Mouse (Mus musculus): ENCODE data around the gene Esrp2. TPM values are rescaled to one million over a fixed set of nuclear protein-coding genes. Genes with fewer than 3 reads are reported as not detected.

The Esrp2 gene
- polyA plus RNA-seq, 1 experiment from 2014 or later = 0.42 TPM

GRCm38 (mm10) chr8:106137906-106138477, 1.2 kb upstream of the Esrp2 start:
- peaks cover 17% of the 10 kb centered on the region for H3K4me1 ChIP-seq (replicated peaks; ENCODE audit: control insufficient read depth, insufficient read depth, low read length)
- H3K4me2 ChIP-seq (ENCODE audit: low read length) = peak overlapping the region; percentile 70
- WGBS = under 1% methylated on average over 24 of the region's 24 CpGs
- peak overlapping the region; percentile 40 for H3K9ac ChIP-seq (replicated peaks; ENCODE audit: low read depth, low read length)
- no peaks in the 10 kb centered on the region for H3K9me3 ChIP-seq (ENCODE audit: control insufficient read depth, low read length)
- no peak overlapping the region for H3K27ac ChIP-seq (ENCODE audit: low read length)
- ATAC-seq = no peak
- H3K4me3 ChIP-seq (replicated peaks; ENCODE audit: low read length) = peak overlapping the region; percentile 45
- H3K36me3 ChIP-seq (ENCODE audit: control insufficient read depth, insufficient read depth) = no peaks in the 10 kb centered on the region
- H3K27me3 ChIP-seq (replicated peaks; ENCODE audit: control insufficient read depth, insufficient read depth, low read length) = peaks cover 53% of the 10 kb centered on the region

- H3K4me2 ChIP-seq (ENCODE audit: low read length) = peak overlapping the region; percentile 70
- peaks cover 17% of the 10 kb centered on the region for H3K4me1 ChIP-seq (replicated peaks; ENCODE audit: control insufficient read depth, insufficient read depth, low read length)
- H3K36me3 ChIP-seq (ENCODE audit: control insufficient read depth, insufficient read depth) = no peaks in the 10 kb centered on the region
- WGBS = 4% methylated on average over 22 of the region's 22 CpGs
- no peak overlapping the region for H3K27ac ChIP-seq (ENCODE audit: low read length)
- ATAC-seq = no peak
- H3K27me3 ChIP-seq (replicated peaks; ENCODE audit: control insufficient read depth, insufficient read depth, low read length) = peaks cover 53% of the 10 kb centered on the region
- H3K9ac ChIP-seq (replicated peaks; ENCODE audit: low read depth, low read length) = peak overlapping the region; percentile 48; the same call in 1 of the 2 replicates
- no peaks in the 10 kb centered on the region for H3K9me3 ChIP-seq (ENCODE audit: control insufficient read depth, low read length)
- peak overlapping the region; percentile 45 for H3K4me3 ChIP-seq (replicated peaks; ENCODE audit: low read length)
Measured at GRCm38 (mm10) chr8:106137218-106137905, 588 bp upstream of the Esrp2 start.

GRCm38 (mm10) chr8:106135672-106136071, 1.1 kb downstream of the Esrp2 start:
- H3K4me2 ChIP-seq (ENCODE audit: low read length) = no peak overlapping the region
- H3K9me3 ChIP-seq (ENCODE audit: control insufficient read depth, low read length) = no peaks in the 10 kb centered on the region
- peaks cover 53% of the 10 kb centered on the region for H3K27me3 ChIP-seq (replicated peaks; ENCODE audit: control insufficient read depth, insufficient read depth, low read length)
- ATAC-seq = no peak
- H3K4me1 ChIP-seq (replicated peaks; ENCODE audit: control insufficient read depth, insufficient read depth, low read length) = peaks cover 17% of the 10 kb centered on the region
- no peaks in the 10 kb centered on the region for H3K36me3 ChIP-seq (ENCODE audit: control insufficient read depth, insufficient read depth)
- H3K4me3 ChIP-seq (replicated peaks; ENCODE audit: low read length) = peak overlapping the region; percentile 34; the same call in 1 of the 2 replicates
- no peak overlapping the region for H3K9ac ChIP-seq (replicated peaks; ENCODE audit: low read depth, low read length)
- 8% methylated on average over 19 of the region's 19 CpGs for WGBS
- no peak overlapping the region for H3K27ac ChIP-seq (ENCODE audit: low read length)

GRCm38 (mm10) chr8:106134751-106135571, 1.8 kb downstream of the Esrp2 start:
- Histone ChIP-seq H3K4me2 (ENCODE audit: low read length) (no peak overlapping the region), H3K4me3 (replicated peaks; ENCODE audit: low read length) (no peak overlapping the region), H3K36me3 (ENCODE audit: control insufficient read depth, insufficient read depth) (no peaks in the 10 kb centered on the region), H3K4me1 (replicated peaks; ENCODE audit: control insufficient read depth, insufficient read depth, low read length) (peaks cover 17% of the 10 kb centered on the region), H3K27me3 (replicated peaks; ENCODE audit: control insufficient read depth, insufficient read depth, low read length) (peaks cover 53% of the 10 kb centered on the region), H3K27ac (ENCODE audit: low read length) (no peak overlapping the region), H3K9ac (replicated peaks; ENCODE audit: low read depth, low read length) (no peak overlapping the region), H3K9me3 (ENCODE audit: control insufficient read depth, low read length) (no peaks in the 10 kb centered on the region)
- ATAC-seq = no peak
- WGBS = 28% methylated on average over 14 of the region's 14 CpGs

GRCm38 (mm10) chr8:106133946-106134345, 2.8 kb downstream of the Esrp2 start:
- no peak overlapping the region for H3K27ac ChIP-seq (ENCODE audit: low read length)
- no peak overlapping the region for H3K4me3 ChIP-seq (replicated peaks; ENCODE audit: low read length)
- H3K9me3 ChIP-seq (ENCODE audit: control insufficient read depth, low read length) = no peaks in the 10 kb centered on the region
- ATAC-seq = no peak
- H3K36me3 ChIP-seq (ENCODE audit: control insufficient read depth, insufficient read depth) = peaks cover under 1% of the 10 kb centered on the region; the same call in 1 of the 2 replicates
- WGBS = 70% methylated on average over 6 of the region's 6 CpGs
- no peak overlapping the region for H3K9ac ChIP-seq (replicated peaks; ENCODE audit: low read depth, low read length)
- H3K4me2 ChIP-seq (ENCODE audit: low read length) = no peak overlapping the region
- peaks cover 17% of the 10 kb centered on the region for H3K4me1 ChIP-seq (replicated peaks; ENCODE audit: control insufficient read depth, insufficient read depth, low read length)
- H3K27me3 ChIP-seq (replicated peaks; ENCODE audit: control insufficient read depth, insufficient read depth, low read length) = peaks cover 43% of the 10 kb centered on the region

- H3K4me3 ChIP-seq (replicated peaks; ENCODE audit: low read length) = no peak overlapping the region
- H3K4me2 ChIP-seq (ENCODE audit: low read length) = no peak overlapping the region
- peaks cover 17% of the 10 kb centered on the region for H3K4me1 ChIP-seq (replicated peaks; ENCODE audit: control insufficient read depth, insufficient read depth, low read length)
- H3K36me3 ChIP-seq (ENCODE audit: control insufficient read depth, insufficient read depth) = peaks cover 4% of the 10 kb centered on the region; the same call in 1 of the 2 replicates
- H3K27me3 ChIP-seq (replicated peaks; ENCODE audit: control insufficient read depth, insufficient read depth, low read length) = peaks cover 39% of the 10 kb centered on the region
- no peak overlapping the region for H3K9ac ChIP-seq (replicated peaks; ENCODE audit: low read depth, low read length)
- ATAC-seq = no peak
- WGBS = 67% methylated on average over 13 of the region's 13 CpGs
- H3K27ac ChIP-seq (ENCODE audit: low read length) = no peak overlapping the region
- H3K9me3 ChIP-seq (ENCODE audit: control insufficient read depth, low read length) = no peaks in the 10 kb centered on the region
Measured at GRCm38 (mm10) chr8:106133526-106133925, 3.2 kb downstream of the Esrp2 start.

- Histone ChIP-seq H3K9ac (replicated peaks; ENCODE audit: low read depth, low read length) (no peak overlapping the region), H3K4me3 (replicated peaks; ENCODE audit: low read length) (no peak overlapping the region), H3K27me3 (replicated peaks; ENCODE audit: control insufficient read depth, insufficient read depth, low read length) (peaks cover 35% of the 10 kb centered on the region), H3K4me1 (replicated peaks; ENCODE audit: control insufficient read depth, insufficient read depth, low read length) (peaks cover 13% of the 10 kb centered on the region), H3K36me3 (ENCODE audit: control insufficient read depth, insufficient read depth) (peaks cover 5% of the 10 kb centered on the region; the same call in 1 of the 2 replicates), H3K27ac (ENCODE audit: low read length) (no peak overlapping the region), H3K4me2 (ENCODE audit: low read length) (no peak overlapping the region), H3K9me3 (ENCODE audit: control insufficient read depth, low read length) (no peaks in the 10 kb centered on the region)
- WGBS = 90% methylated on average over 11 of the region's 11 CpGs
- ATAC-seq = no peak
Measured at GRCm38 (mm10) chr8:106132356-106132755, 4.4 kb downstream of the Esrp2 start.

GRCm38 (mm10) chr8:106131488-106132222, 5.1 kb downstream of the Esrp2 start:
- H3K27me3 ChIP-seq (replicated peaks; ENCODE audit: control insufficient read depth, insufficient read depth, low read length) = peaks cover 28% of the 10 kb centered on the region
- H3K9ac ChIP-seq (replicated peaks; ENCODE audit: low read depth, low read length) = no peak overlapping the region
- H3K4me3 ChIP-seq (replicated peaks; ENCODE audit: low read length) = no peak overlapping the region
- H3K9me3 ChIP-seq (ENCODE audit: control insufficient read depth, low read length) = no peaks in the 10 kb centered on the region
- H3K4me1 ChIP-seq (replicated peaks; ENCODE audit: control insufficient read depth, insufficient read depth, low read length) = peaks cover 6% of the 10 kb centered on the region
- no peak overlapping the region for H3K27ac ChIP-seq (ENCODE audit: low read length)
- ATAC-seq = no peak
- 95% methylated on average over 7 of the region's 7 CpGs for WGBS
- H3K4me2 ChIP-seq (ENCODE audit: low read length) = no peak overlapping the region
- peaks cover 5% of the 10 kb centered on the region; the same call in 1 of the 2 replicates for H3K36me3 ChIP-seq (ENCODE audit: control insufficient read depth, insufficient read depth)
